7 mouse cellular contexts compared by ENCODE assay signal in the genomic region with DNA sequence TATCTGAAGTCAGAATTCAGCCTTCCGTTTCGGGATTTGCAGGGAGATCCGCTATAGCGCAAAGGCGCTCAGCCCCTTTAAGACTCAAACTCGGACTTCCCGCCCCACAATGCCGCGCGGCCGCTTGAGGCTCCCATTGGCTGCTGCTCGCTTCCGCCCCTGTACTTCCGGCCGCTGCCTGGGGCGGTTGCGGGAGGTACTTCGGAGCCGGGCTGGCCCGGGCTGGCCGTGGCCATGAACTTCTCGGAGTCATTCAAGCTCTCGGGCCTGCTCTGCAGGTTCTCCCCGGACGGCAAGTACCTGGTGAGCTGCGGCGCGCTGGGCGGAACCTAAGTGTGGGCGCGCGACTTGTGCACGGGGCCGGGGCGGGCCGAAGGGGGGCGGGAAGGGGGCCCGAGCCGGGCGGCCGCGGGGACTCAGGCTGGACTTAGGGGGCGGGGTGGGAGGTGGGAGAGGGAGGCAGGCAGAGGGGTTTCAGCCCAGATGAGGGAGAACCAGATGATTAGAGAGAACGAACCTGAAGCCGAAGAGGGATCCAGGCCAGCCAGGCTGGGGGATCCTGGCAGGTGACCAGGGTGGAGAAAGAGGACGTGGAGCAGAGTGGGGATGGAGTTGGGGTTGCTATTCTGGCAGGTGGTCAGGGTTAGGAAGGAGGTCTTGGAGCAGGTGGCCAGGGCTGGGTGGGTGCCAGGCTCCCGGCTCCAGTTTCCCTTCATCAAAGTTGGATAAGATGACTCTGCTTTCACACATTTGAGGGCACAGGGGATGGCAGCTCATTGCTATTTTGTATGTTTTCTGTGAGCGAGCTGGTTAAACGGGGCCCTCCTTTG. TPM values are rescaled to one million over a fixed set of nuclear protein-coding genes. Genes with fewer than 3 reads are reported as not detected.
A peak's percentile ranks its signal among the peaks of the same experiment; 100 is the strongest.
DNase-seq lines count a peak whose midpoint lies in the region; ATAC-seq lines count a peak whose summit lies in the region.

Wrap73 (plus strand) TSS at position 162 of the 830 bp plus-strand sequence.

- intact Hi-C loops in gastrocnemius, postnatal 14 days (cut with DNase I; ENCODE audit: low total_unique reads): no loop called here
- intact Hi-C loops in left cerebral cortex, postnatal 25 days (cut with DNase I): loop anchor here (10.0 kb wide), 1 partner anchor 188 kb away; the partner anchor contains the start of gene A430005L14Rik

- peak within 1 kb of the TSS; percentile 88 for H3K4me3 ChIP-seq in midbrain, embryonic 10.5 days

- H3K27me3 ChIP-seq in midbrain, embryonic 10.5 days (ENCODE audit: low read depth, poor library complexity, severe bottlenecking): peaks cover 60% of the 10 kb centered on the region

- DNase-seq in adrenal gland, adult 18-20 months (ENCODE audit: low spot score in 2 of 2): peak; percentile 80 to 83
- peak; percentile 96 for DNase-seq in embryo, embryonic 10.5 days (ENCODE audit: low spot score)
- DNase-seq in gastrocnemius, postnatal 14 days: peak; percentile 91
- peak; percentile 90 to 93 for DNase-seq in left cerebral cortex, postnatal 25 days (ENCODE audit: low spot score in 2 of 2)
- DNase-seq in midbrain, embryonic 10.5 days (ENCODE audit: low spot score): peak; percentile 94
- peak; percentile 88 for DNase-seq in right cerebral cortex, postnatal 4 days

- peak; percentile 97 for ATAC-seq in inflammation-experienced regulatory T-cells, adult 6 months

- peaks cover 18% of the 10 kb centered on the region for H3K36me3 ChIP-seq in midbrain, embryonic 10.5 days

- H3K9me3 ChIP-seq in midbrain, embryonic 10.5 days (replicated peaks): no peaks in the 10 kb centered on the region

- H3K27ac ChIP-seq in midbrain, embryonic 10.5 days (replicated peaks): peak within 1 kb of the TSS; percentile 90

- WGBS in midbrain, embryonic 10.5 days: 3% methylated on average over 49 of the region's 49 CpGs

- H3K4me1 ChIP-seq in midbrain, embryonic 10.5 days: peaks cover 40% of the 10 kb centered on the region

RNA-seq across cellular contexts. Expression of gene Wrap73, which starts in this region (rescaled TPM):
- total RNA-seq in adrenal gland, adult 18-20 months (2021): 10 to 100 TPM; 14.2 to 21.1 TPM
- 1 to 10 TPM; 7.7 to 8.8 TPM for total RNA-seq in gastrocnemius, postnatal 14 days (2021)
- 10 to 100 TPM; 24.9 to 35.1 (median 30.7) TPM for polyA plus RNA-seq in inflammation-experienced regulatory T-cells, adult 6 months (2017; shearing (Covaris generic))
- 10 to 100 TPM; 30.7 to 34.8 TPM for total RNA-seq in left cerebral cortex, postnatal 25 days (2021)
- polyA plus RNA-seq in midbrain, embryonic 10.5 days (2016; fragmentation: Nextera tagmentation; extraction: Ambion mirVana): 47.2 and 53.1 TPM in 2 replicates

Comparison
In these comparisons a context has a peak if more than half of its experiments do, and no peak if none do; other contexts are left out.
1. Peak in every context shown above with its lines: DNase-seq, ATAC-seq, H3K4me3 ChIP-seq and H3K27ac ChIP-seq.